Mouse (Mus musculus) liver, embryonic 14.5 days (tissue): ENCODE data around the gene Fgfr2.

ENCODE experiments used
- CTCF ChIP-seq: IDR thresholded peaks from 2 replicates; pipeline ENCODE4 v1.5.1; 2016; ENCODE audit warnings: antibody characterized with exemption, low read depth, control low read depth
- EP300 ChIP-seq: IDR thresholded peaks from 2 replicates; pipeline ENCODE4 v1.6.1; 2016; ENCODE audit warnings: antibody characterized with exemption, low read depth

- TF ChIP-seq EP300 = no peak
- TF ChIP-seq CTCF = no peak
Observed at GRCm38 (mm10) chr7:132921971-132922370, 201.2 kb downstream of the Fgfr2 start.
